ENCODE assay signal across 16 mouse cellular contexts in the genomic region with DNA sequence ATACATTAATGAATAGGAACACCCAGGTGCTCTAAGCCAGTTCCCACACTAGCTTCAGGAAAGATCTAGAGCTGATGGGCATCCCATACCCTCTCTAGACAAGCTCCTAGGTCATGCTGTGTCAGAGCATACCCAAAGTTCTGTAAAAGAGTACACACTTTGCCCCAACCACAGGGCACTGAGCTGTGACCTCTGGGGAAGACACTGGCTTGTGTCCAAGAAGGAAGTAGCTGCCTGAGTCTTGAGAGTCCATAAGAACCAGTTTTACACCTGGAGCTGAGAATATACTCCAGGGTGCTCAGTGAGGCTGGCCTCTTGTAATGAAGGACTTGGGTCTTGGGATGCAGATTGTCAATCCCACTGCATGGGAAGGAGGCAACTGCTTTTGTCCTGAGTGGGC.
A peak's percentile ranks its signal among the peaks of the same experiment; 100 is the strongest.
DNase-seq lines count a peak whose midpoint lies in the region; ATAC-seq and TF ChIP-seq lines count a peak whose summit lies in the region.
"Had no signal": no experiment of that assay in that cellular context is flagged by ENCODE, and none has a peak within 500 bp of the region (broad histone marks: within the 10 kb centered on the region; RNA-seq: fewer than 3 reads in every experiment).

No protein-coding gene starts in this region.

- DNase-seq in layer of hippocampus, adult 9-11 months, result peak; percentile 33
- no peak for DNase-seq in layer of hippocampus, adult 2 months (ENCODE audit: low spot score in 2 of 2)
- DNase-seq in adipocyte (ENCODE audit: low spot score), result peak; percentile 51
- no peak for DNase-seq in retina, postnatal 1 day
- DNase-seq in layer of hippocampus, adult 18-20 months (ENCODE audit: low spot score in 2 of 2), result no peak
- DNase-seq: adrenal gland, adult 8-10 months; cerebellum, adult 2 months; embryo, embryonic 11 days; thymus, adult 2 months had no signal

- no peak overlapping the region for H3K27ac ChIP-seq in layer of hippocampus, adult 2 months
- H3K27ac ChIP-seq in intestine, postnatal 0 days (ENCODE audit: low read depth, low read length), result no peak overlapping the region
- peak overlapping the region; percentile 100 for H3K27ac ChIP-seq in macrophage
- H3K27ac ChIP-seq: liver, embryonic 14.5 days had no signal

- peak; percentile 50 for ATAC-seq in intestine, postnatal 0 days
- no peak; the same call in 1 of the 2 replicates for ATAC-seq in monocyte, adult 5-6 weeks (replicated peaks; ENCODE audit: insufficient number of reproducible peaks, low FRiP score, low TSS enrichment, poor library complexity, severe bottlenecking)

- H3K4me2 ChIP-seq in intestine, postnatal 0 days (replicated peaks; ENCODE audit: low read depth), result no peak overlapping the region
- H3K4me2 ChIP-seq: heart, embryonic 11.5 days; midbrain, embryonic 11.5 days had no signal

- H3K36me3 ChIP-seq in intestine, postnatal 0 days (ENCODE audit: control insufficient read depth, insufficient read depth), result no peaks in the 10 kb centered on the region
- no peaks in the 10 kb centered on the region for H3K36me3 ChIP-seq in macrophage (ENCODE audit: inconsistent target)

- no peaks in the 10 kb centered on the region for H3K27me3 ChIP-seq in intestine, postnatal 0 days (replicated peaks; ENCODE audit: control insufficient read depth, insufficient read depth, low read length)

- peaks cover 32% of the 10 kb centered on the region for H3K4me1 ChIP-seq in intestine, postnatal 0 days (replicated peaks; ENCODE audit: control insufficient read depth, insufficient read depth, low read length)

- no peak for TF ChIP-seq CTCF in layer of hippocampus, adult 2 months (conservative IDR thresholded peaks at IDR 0.05)
- no peak for TF ChIP-seq CTCF in intestine, postnatal 0 days (IDR thresholded peaks at IDR 0.05; ENCODE audit: low read depth)

- H3K4me3 ChIP-seq in layer of hippocampus, adult 2 months, result no peak overlapping the region
- no peak overlapping the region for H3K4me3 ChIP-seq in intestine, postnatal 0 days (ENCODE audit: low read depth, low read length)
- H3K4me3 ChIP-seq in macrophage (ENCODE audit: inconsistent target), result no peak overlapping the region
- H3K4me3 ChIP-seq: erythroblast, embryonic 14.5 days had no signal

- no peaks in the 10 kb centered on the region for H3K9me3 ChIP-seq in intestine, postnatal 0 days (ENCODE audit: control insufficient read depth)

- peaks cover 7% of the 10 kb centered on the region; the same call in 1 of the 2 replicates for H3K79me2 ChIP-seq in macrophage (ENCODE audit: inconsistent target)

- H3K9ac ChIP-seq in intestine, postnatal 0 days (ENCODE audit: low read depth, low read length), result no peak overlapping the region
- H3K9ac ChIP-seq: liver, embryonic 14.5 days had no signal

Comparison
In these comparisons a context has a peak if more than half of its experiments do, and no peak if none do; other contexts are left out.
1. DNase-seq: peak in layer of hippocampus, adult 9-11 months (single experiment) and adipocyte (single experiment); none in layer of hippocampus, adult 2 months (0 of 2), retina, postnatal 1 day (single experiment) and layer of hippocampus, adult 18-20 months (0 of 2).